Mouse (Mus musculus) embryo, embryonic 10 days (tissue): ENCODE results near the gene Tmeff2.

Experiments
- DNase-seq: peaks from one replicate; pipeline ENCODE4 v3.0.0-alpha.2; 2015; ENCODE audit warnings: low spot score

The Tmeff2 gene

GRCm38 (mm10) chr1:50980591-50980990 lies 80.1 kb downstream of the Tmeff2 start:
- DNase-seq, result no peak

DNA sequence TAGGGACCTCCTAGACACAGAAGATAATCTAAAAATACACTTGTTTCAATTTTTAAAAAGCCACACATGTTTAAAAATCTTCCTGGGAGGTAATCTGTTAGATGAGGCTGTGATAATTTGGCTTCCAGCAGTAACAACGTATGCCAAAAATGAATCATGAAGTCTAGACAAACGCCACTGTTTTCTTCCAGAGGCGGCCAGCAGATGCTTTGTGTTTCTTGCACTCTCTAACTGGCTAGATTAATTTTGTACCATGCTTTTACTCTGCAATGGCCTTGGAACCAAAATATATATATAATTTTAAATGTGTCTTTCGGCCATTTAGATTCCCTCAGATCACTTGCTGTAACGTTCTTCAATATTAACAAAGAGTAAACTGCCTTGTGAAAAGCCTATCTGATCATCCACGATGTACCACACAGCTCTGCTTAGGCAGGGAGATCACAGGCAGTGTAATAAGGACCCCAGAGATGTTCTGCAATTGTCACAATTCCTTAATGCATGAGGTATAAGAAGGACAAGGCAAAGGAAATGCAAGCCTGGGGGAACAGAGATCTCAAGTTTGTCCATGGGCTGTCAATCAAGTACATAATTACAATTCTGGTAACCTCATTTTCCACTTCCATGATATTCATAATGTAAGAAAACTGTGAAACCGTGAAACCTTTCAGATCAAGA lies 80.8 kb downstream of the Tmeff2 start:
- DNase-seq, result no peak

- peak; percentile 22 for DNase-seq
These were observed 90.2 kb downstream of the Tmeff2 start for GRCm38 (mm10) chr1:50990661-50991060.

- DNase-seq, result no peak
These were observed 94.1 kb downstream of the Tmeff2 start for GRCm38 (mm10) chr1:50994505-50994904.

DNA sequence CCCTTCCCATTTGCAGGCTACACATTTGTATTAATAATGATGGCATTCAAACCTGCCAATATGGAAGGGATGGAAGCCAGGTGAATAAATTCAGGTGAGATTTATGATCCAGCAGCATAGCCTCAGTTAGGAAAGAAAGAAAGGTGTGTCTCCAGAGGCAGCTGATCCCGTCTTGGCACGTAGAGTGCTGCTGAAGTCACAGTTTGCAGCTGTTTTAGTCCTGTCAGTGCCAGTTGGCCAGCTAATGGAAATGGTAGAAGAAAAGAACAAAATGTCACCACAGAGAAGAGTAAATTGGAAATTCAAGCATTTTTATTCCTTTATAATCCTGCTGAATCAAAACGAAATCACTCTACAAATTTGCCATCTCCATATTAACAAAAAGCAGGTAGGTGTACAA lies 99.3 kb downstream of the Tmeff2 start:
- DNase-seq, result no peak

- no peak for DNase-seq
These were observed 107.9 kb downstream of the Tmeff2 start for GRCm38 (mm10) chr1:51008344-51008743.

- no peak for DNase-seq
These were observed 139.8 kb downstream of the Tmeff2 start for GRCm38 (mm10) chr1:51040249-51040648.

GRCm38 (mm10) chr1:51044810-51045209 lies 144.4 kb downstream of the Tmeff2 start:
- no peak for DNase-seq

GRCm38 (mm10) chr1:51064549-51064948 lies 164.1 kb downstream of the Tmeff2 start:
- no peak for DNase-seq

- no peak for DNase-seq
These were observed 165.2 kb downstream of the Tmeff2 start for GRCm38 (mm10) chr1:51065652-51066051.

GRCm38 (mm10) chr1:51068814-51069213 lies 168.4 kb downstream of the Tmeff2 start:
- DNase-seq, result no peak

DNA sequence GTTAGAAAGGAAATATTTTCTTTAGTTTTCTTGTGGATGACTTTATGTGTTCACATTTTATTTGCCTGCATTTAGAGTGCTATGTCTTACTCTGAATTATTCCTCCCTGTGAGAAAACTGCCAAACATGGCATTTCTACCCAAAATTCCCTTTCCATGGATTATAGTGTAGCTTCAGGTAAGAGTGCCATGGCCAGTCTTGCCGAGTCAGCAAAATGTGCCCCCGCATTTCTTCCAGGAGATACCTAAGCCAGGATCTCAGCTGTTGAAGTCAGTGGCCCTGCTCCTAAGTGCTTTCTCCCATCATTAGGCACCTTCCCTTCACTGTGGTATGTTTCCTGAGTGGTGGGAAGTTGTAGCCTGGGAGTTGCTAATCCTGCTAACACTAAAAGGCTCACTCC lies 168.8 kb downstream of the Tmeff2 start:
- no peak for DNase-seq

GRCm38 (mm10) chr1:51074076-51074475 lies 173.6 kb downstream of the Tmeff2 start:
- no peak for DNase-seq

- DNase-seq, result peak; percentile 14
These were observed 175.6 kb downstream of the Tmeff2 start for GRCm38 (mm10) chr1:51075785-51076771.

- no peak for DNase-seq
These were observed 188.5 kb downstream of the Tmeff2 start for GRCm38 (mm10) chr1:51088921-51089320.

GRCm38 (mm10) chr1:51089803-51090202 lies 189.4 kb downstream of the Tmeff2 start:
- DNase-seq, result no peak

GRCm38 (mm10) chr1:51090212-51090761 lies 189.8 kb downstream of the Tmeff2 start:
- peak; percentile 12 for DNase-seq

GRCm38 (mm10) chr1:51094713-51095112 lies 194.3 kb downstream of the Tmeff2 start:
- no peak for DNase-seq

GRCm38 (mm10) chr1:51096848-51097598 lies 196.6 kb downstream of the Tmeff2 start:
- DNase-seq, result no peak

GRCm38 (mm10) chr1:51101034-51101590 lies 200.7 kb downstream of the Tmeff2 start:
- DNase-seq, result no peak

- no peak for DNase-seq
These were observed 204.3 kb downstream of the Tmeff2 start for GRCm38 (mm10) chr1:51104698-51105097.
